Mouse (Mus musculus) intestine, postnatal 0 days (tissue): Measurements from ENCODE around the gene Ptprcap. TPM values are rescaled to one million over a fixed set of nuclear protein-coding genes. Genes with fewer than 3 reads are reported as not detected.
"Not testable (repeated sequence)": the region's sequence is repeated elsewhere in the genome, so short reads cannot be mapped to it uniquely, and the experiment has no call there.

ENCODE experiments used
- ATAC-seq: fragments of 200-750 bp; cut with Nextera tagmentation; 2 replicates; pipeline ENCODE4 v1.8.0; 2017; ENCODE audit warnings: mild to moderate bottlenecking, moderate TSS enrichment, moderate library complexity
- H3K27ac ChIP-seq: fragments of 300-500 bp; sonication (generic); 2 replicates; pipeline ENCODE4 v1.5.1; 2014; ENCODE audit warnings: mild to moderate bottlenecking, low read depth, low read length, moderate library complexity
- H3K27me3 ChIP-seq: fragments of 300-500 bp; sonication (generic); replicated peaks from 2 replicates; pipeline ENCODE4 v1.6.1; 2014; ENCODE audit warnings: low read length, mixed read lengths; ENCODE audit not compliant: control insufficient read depth, insufficient read depth
- H3K36me3 ChIP-seq: fragments of 300-500 bp; sonication (generic); 2 replicates; pipeline ENCODE4 v1.6.1; 2014; ENCODE audit warnings: mild to moderate bottlenecking, moderate library complexity; ENCODE audit not compliant: control insufficient read depth, insufficient read depth
- H3K4me1 ChIP-seq: fragments of 300-500 bp; sonication (generic); replicated peaks from 2 replicates; pipeline ENCODE4 v1.6.1; 2014; ENCODE audit warnings: antibody characterized with exemption, low read length, mixed read lengths; ENCODE audit not compliant: control insufficient read depth, insufficient read depth
- H3K4me2 ChIP-seq: fragments of 300-500 bp; sonication (generic); replicated peaks from 2 replicates; pipeline ENCODE4 v1.6.1; 2014; ENCODE audit warnings: low read depth, mild to moderate bottlenecking, moderate library complexity
- H3K4me3 ChIP-seq: fragments of 300-500 bp; sonication (generic); 2 replicates; pipeline ENCODE4 v1.5.1; 2014; ENCODE audit warnings: low read depth, low read length
- H3K9ac ChIP-seq: fragments of 300-500 bp; sonication (generic); 2 replicates; pipeline ENCODE4 v1.6.1; 2014; ENCODE audit warnings: mild to moderate bottlenecking, low read depth, low read length
- H3K9me3 ChIP-seq: fragments of 300-500 bp; sonication (generic); 2 replicates; pipeline ENCODE4 v1.6.1; 2016; ENCODE audit warnings: mixed run types; ENCODE audit not compliant: control insufficient read depth
- CTCF ChIP-seq: sonication (generic); IDR thresholded peaks from 2 replicates; pipeline ENCODE4 v1.5.1; 2016; ENCODE audit warnings: low read depth, mild to moderate bottlenecking, control low read depth, antibody characterized with exemption, moderate library complexity
- WGBS: fragments of 180-500 bp; shearing (Covaris S2); extraction: QIAGEN DNeasy Blood & Tissue Kit; methylation state at CpG from one replicate; pipeline ENCODE4 v1.1.7; 2014; 5-methylcytosine and 5-hydroxymethylcytosine counted together
- polyA plus RNA-seq: library from polyadenylated mRNA; unstranded; fragments of >200 nt; fragmentation: Nextera tagmentation; extraction: Ambion mirVana; gene quantifications from 2 replicates; pipeline ENCODE4 v1.2.1, GENCODE M21; 2015

Ptprcap gene
- polyA plus RNA-seq, 1 experiment from 2014 or later, result 3.4 TPM

GRCm38 (mm10) chr19:4118350-4118749, 35.1 kb upstream of the Ptprcap start:
- peaks cover 46% of the 10 kb centered on the region for H3K36me3 ChIP-seq
- no peaks in the 10 kb centered on the region for H3K9me3 ChIP-seq
- peaks cover 3% of the 10 kb centered on the region for H3K4me1 ChIP-seq
- no peak overlapping the region for H3K4me2 ChIP-seq
- ATAC-seq, result no peak
- no peak overlapping the region for H3K9ac ChIP-seq
- 94% methylated on average over 2 of the region's 2 CpGs for WGBS
- no peak overlapping the region for H3K27ac ChIP-seq
- no peaks in the 10 kb centered on the region for H3K27me3 ChIP-seq
- no peak overlapping the region for H3K4me3 ChIP-seq
- TF ChIP-seq CTCF, result no peak

DNA sequence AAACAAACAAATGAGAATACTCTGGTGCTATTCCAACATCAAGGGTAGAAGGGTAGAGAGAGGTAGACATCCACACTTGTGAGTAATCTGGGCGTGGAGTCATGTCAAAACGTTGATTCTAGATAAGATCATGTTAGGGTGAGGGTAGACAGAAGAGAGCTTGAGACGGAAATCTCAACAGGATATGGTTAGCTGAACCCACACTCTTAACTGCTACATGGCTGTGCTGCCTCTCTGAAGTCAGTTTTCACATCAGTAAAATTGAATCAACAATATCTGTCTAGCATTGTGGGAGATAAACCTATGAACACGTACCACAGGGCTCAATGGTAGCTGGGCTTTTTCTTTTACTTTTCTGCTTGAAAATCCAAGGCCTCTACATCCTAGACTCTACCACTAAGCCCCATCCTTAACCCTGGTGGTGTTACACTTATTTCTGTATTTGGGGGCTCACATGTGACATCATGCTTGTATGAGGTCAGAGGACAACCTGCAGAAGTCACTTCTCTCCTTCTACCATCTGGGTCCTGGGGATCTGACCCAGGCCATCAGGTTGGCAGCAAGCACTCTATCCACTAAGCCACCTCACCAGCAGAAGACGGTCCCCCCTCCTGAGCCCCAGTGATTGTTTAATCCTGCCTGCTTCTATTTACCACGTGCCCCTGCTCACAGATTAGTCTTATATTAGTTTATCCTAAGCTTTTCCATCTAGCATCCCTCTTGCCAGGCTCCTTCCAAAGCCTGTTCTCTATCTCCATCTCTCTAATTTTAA, 33.5 kb upstream of the Ptprcap start:
- no peak for ATAC-seq
- H3K27ac ChIP-seq, result no peak overlapping the region

DNA sequence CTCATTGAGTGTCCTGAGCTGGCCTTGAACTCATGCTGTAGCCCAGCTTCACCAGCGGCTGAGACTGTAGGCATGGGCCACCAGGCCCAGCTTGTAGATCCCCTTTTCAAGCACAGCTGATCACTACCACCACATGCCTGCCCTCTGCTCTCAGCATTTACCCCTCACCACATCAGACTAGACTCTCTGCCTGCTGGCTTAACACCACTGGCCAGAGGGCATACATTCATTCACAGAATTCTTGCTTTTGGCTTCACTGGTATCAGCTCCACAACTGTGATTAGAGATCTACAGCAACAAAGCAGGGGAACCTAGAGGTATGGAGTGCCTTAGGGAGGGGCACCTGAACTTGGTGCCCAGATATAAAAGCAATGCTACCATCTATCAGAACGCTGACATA, 32.9 kb upstream of the Ptprcap start:
- no peaks in the 10 kb centered on the region for H3K27me3 ChIP-seq
- H3K9ac ChIP-seq, result no peak overlapping the region
- 92% methylated on average over 2 of the region's 2 CpGs for WGBS
- H3K9me3 ChIP-seq, result no peaks in the 10 kb centered on the region
- peak overlapping the region; percentile 34; the same call in 1 of the 2 replicates for H3K4me3 ChIP-seq
- no peak for ATAC-seq
- H3K4me1 ChIP-seq, result peaks cover 6% of the 10 kb centered on the region; the same call in 1 of the 2 replicates
- H3K27ac ChIP-seq, result no peak overlapping the region
- no peak for TF ChIP-seq CTCF
- H3K36me3 ChIP-seq, result peaks cover 28% of the 10 kb centered on the region
- peak overlapping the region; percentile 53; the same call in 1 of the 2 replicates for H3K4me2 ChIP-seq

More for the DNA sequence above, 33.5 kb upstream of the Ptprcap start:
- peaks cover 34% of the 10 kb centered on the region for H3K36me3 ChIP-seq
- H3K4me3 ChIP-seq, result no peak overlapping the region
- H3K9me3 ChIP-seq, result no peaks in the 10 kb centered on the region
- H3K4me1 ChIP-seq, result peaks cover 3% of the 10 kb centered on the region; the same call in 1 of the 2 replicates
- H3K27me3 ChIP-seq, result no peaks in the 10 kb centered on the region
- no peak overlapping the region for H3K9ac ChIP-seq
- 74% methylated on average over 6 of the region's 6 CpGs for WGBS
- no peak for TF ChIP-seq CTCF
- peak overlapping the region; percentile 53; the same call in 1 of the 2 replicates for H3K4me2 ChIP-seq

- H3K4me2 ChIP-seq, result peak overlapping the region; percentile 53
- WGBS, result 2% methylated on average over 38 of the region's 38 CpGs
Observed at GRCm38 (mm10) chr19:4121097-4121805, 32.2 kb upstream of the Ptprcap start.

DNA sequence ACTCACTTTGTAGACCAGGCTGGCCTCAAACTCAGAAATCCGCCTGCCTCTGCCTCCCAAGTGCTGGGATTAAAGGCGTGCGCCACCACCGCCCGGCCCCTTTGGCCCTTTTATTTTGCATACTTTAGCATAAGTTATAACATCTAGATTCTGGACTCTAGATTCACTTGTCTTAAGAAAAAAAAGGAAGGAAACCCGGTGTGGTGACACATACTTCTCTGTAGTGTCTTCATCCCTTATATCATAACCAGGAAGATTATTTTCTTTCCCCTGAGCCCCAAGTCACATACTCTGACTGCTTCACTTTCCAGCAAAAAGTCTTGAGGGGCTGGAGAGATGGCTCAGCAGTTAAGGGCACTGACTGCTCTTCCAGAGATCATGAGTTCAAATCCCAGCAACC, 31.5 kb upstream of the Ptprcap start:
- WGBS, result 58% methylated on average over 6 of the region's 6 CpGs
- H3K9me3 ChIP-seq, H3K4me1 ChIP-seq, H3K27me3 ChIP-seq, ATAC-seq, H3K9ac ChIP-seq, H3K27ac ChIP-seq, H3K4me3 ChIP-seq: not testable (repeated sequence)
- peak overlapping the region; percentile 53; the same call in 1 of the 2 replicates for H3K4me2 ChIP-seq
- peaks cover 18% of the 10 kb centered on the region for H3K36me3 ChIP-seq

More at GRCm38 (mm10) chr19:4121097-4121805, 32.2 kb upstream of the Ptprcap start:
- no peaks in the 10 kb centered on the region for H3K9me3 ChIP-seq
- peak; percentile 74 for ATAC-seq
- TF ChIP-seq CTCF, result no peak
- H3K27me3 ChIP-seq, result no peaks in the 10 kb centered on the region
- peak overlapping the region; percentile 43 for H3K27ac ChIP-seq
- H3K36me3 ChIP-seq, result peaks cover 21% of the 10 kb centered on the region
- H3K9ac ChIP-seq, result peak overlapping the region; percentile 43; the same call in 1 of the 2 replicates
- H3K4me3 ChIP-seq, result peak overlapping the region; percentile 34
- peaks cover 6% of the 10 kb centered on the region; the same call in 1 of the 2 replicates for H3K4me1 ChIP-seq
